ENCODE assay signal across 40 mouse cellular contexts in genomic region chr5:30122481-30122880, GRCm38 (mm10). TPM values are rescaled to one million over a fixed set of nuclear protein-coding genes. Genes with fewer than 3 reads are reported as not detected.
"Had no signal": no experiment of that assay in that cellular context is flagged by ENCODE, and none has a peak within 500 bp of the region (broad histone marks: within the 10 kb centered on the region; RNA-seq: fewer than 3 reads in every experiment).

No protein-coding gene starts in this region.

- ATAC-seq: liver, embryonic 12.5 days; liver, postnatal 0 days; lung, postnatal 0 days; midbrain, embryonic 13.5 days; midbrain, embryonic 16.5 days had no signal

- DNase-seq: left cerebral cortex, postnatal 4 days; liver; liver, embryonic 13.5 days; liver, postnatal 0 days; lung, adult 18-20 months; lung, adult 2 months; lung, embryonic 14.5 days; lung, postnatal 10 days; lung, postnatal 14 days; lung, postnatal 36 days; lung, postnatal 4 days; midbrain, embryonic 14.5 days had no signal

- H3K9me3 ChIP-seq: limb, embryonic 10.5 days; limb, embryonic 12.5 days; limb, embryonic 13.5 days; limb, embryonic 15.5 days; liver, embryonic 12.5 days; liver, embryonic 13.5 days; liver, embryonic 15.5 days; lung, embryonic 15.5 days; megakaryocyte, embryonic 14.5 days; midbrain, embryonic 10.5 days; midbrain, embryonic 12.5 days; midbrain, embryonic 13.5 days; neural tube, embryonic 12.5 days had no signal

- H3K4me3 ChIP-seq: left cerebral cortex, adult 2 months; limb, embryonic 10.5 days; limb, embryonic 12.5 days; limb, embryonic 13.5 days; limb, embryonic 15.5 days; liver, embryonic 12.5 days; liver, embryonic 13.5 days; liver, embryonic 15.5 days; lung, embryonic 15.5 days; megakaryocyte, embryonic 14.5 days; midbrain, embryonic 10.5 days; midbrain, embryonic 12.5 days; midbrain, embryonic 13.5 days; myocyte; neural tube, embryonic 12.5 days had no signal

- H3K27me3 ChIP-seq: limb, embryonic 12.5 days; limb, embryonic 13.5 days; limb, embryonic 15.5 days; liver, embryonic 12.5 days; liver, embryonic 13.5 days; liver, embryonic 15.5 days; lung, embryonic 15.5 days; megakaryocyte, embryonic 14.5 days; midbrain, embryonic 12.5 days; midbrain, embryonic 13.5 days; neural tube, embryonic 12.5 days had no signal

- H3K9ac ChIP-seq: limb, embryonic 12.5 days; limb, embryonic 13.5 days; limb, embryonic 15.5 days; liver, embryonic 12.5 days; liver, embryonic 13.5 days; liver, embryonic 14.5 days; liver, embryonic 15.5 days; liver, postnatal 0 days; lung, embryonic 14.5 days; lung, embryonic 15.5 days; midbrain, embryonic 12.5 days; midbrain, embryonic 13.5 days; neural tube, embryonic 12.5 days had no signal

- H3K4me1 ChIP-seq: limb, embryonic 10.5 days; limb, embryonic 12.5 days; limb, embryonic 13.5 days; limb, embryonic 15.5 days; liver, embryonic 12.5 days; liver, embryonic 13.5 days; liver, embryonic 15.5 days; lung, embryonic 15.5 days; megakaryocyte, embryonic 14.5 days; midbrain, embryonic 10.5 days; midbrain, embryonic 12.5 days; midbrain, embryonic 13.5 days; neural tube, embryonic 12.5 days had no signal

- H3K27ac ChIP-seq: left cerebral cortex, adult 2 months; limb, embryonic 10.5 days; limb, embryonic 12.5 days; limb, embryonic 13.5 days; limb, embryonic 15.5 days; liver, embryonic 12.5 days; liver, embryonic 13.5 days; liver, embryonic 14.5 days; liver, embryonic 15.5 days; lung, embryonic 15.5 days; macrophage; midbrain, embryonic 10.5 days; midbrain, embryonic 12.5 days; midbrain, embryonic 13.5 days; neural tube, embryonic 12.5 days had no signal

- H3K4me2 ChIP-seq: limb, embryonic 12.5 days; limb, embryonic 13.5 days; limb, embryonic 15.5 days; liver, embryonic 11.5 days; liver, embryonic 12.5 days; liver, embryonic 13.5 days; liver, embryonic 15.5 days; lung, embryonic 14.5 days; lung, embryonic 15.5 days; midbrain, embryonic 12.5 days; midbrain, embryonic 13.5 days; neural tube, embryonic 12.5 days had no signal

RNA-seq across cellular contexts. Expression of gene 3110082J24Rik, which starts 16.6 kb away (rescaled TPM):
- total RNA-seq: liver, adult 2 months; megakaryocyte progenitor cell, adult 5-6 weeks; megakaryocyte, adult 5-6 weeks; megakaryocyte-erythroid progenitor cell, adult 5-6 weeks; monocyte, adult 5-6 weeks had no signal
- polyA plus RNA-seq: limb, embryonic 10.5 days; limb, embryonic 11.5 days; limb, embryonic 12.5 days; limb, embryonic 13.5 days; limb, embryonic 14.5 days; limb, embryonic 15.5 days; liver, adult 2 months; liver, embryonic 11.5 days; liver, embryonic 12.5 days; liver, embryonic 13.5 days; liver, embryonic 14.5 days; liver, embryonic 15.5 days; liver, embryonic 16.5 days; liver, postnatal 0 days; lung, adult 2 months; lung, embryonic 14.5 days; lung, embryonic 15.5 days; lung, embryonic 16.5 days; lung, postnatal 0 days; macrophage had no signal

RNA-seq across cellular contexts. Expression of gene Garem2, which starts 17.5 kb away (rescaled TPM):
- total RNA-seq: liver, adult 2 months; megakaryocyte progenitor cell, adult 5-6 weeks; megakaryocyte, adult 5-6 weeks; monocyte, adult 5-6 weeks had no signal
- polyA plus RNA-seq: liver, adult 2 months; macrophage had no signal
